Mouse (Mus musculus): ENCODE data around the gene Usp38.

DNA sequence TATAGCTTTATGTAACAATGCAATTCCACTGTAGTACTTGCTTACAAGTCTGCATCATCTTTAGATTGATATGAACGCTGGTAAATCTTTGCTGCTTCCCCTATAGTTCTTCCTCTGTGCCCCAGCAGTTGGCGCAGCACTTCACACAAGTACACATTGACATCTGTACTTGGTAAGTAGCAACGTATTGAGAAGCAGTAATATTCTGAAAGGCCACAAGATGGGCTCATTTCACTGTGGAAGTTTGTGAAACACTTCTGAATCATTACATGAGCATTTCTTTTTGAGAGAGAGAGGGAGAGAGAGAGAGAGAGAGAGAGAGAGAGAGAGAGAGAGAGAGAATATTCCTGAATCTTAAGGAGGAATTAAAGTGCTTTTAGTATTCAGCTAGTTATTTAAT lies 47.2 kb upstream of the Usp38 start:
- TF ChIP-seq EP300 (IDR thresholded peaks at IDR 0.05; ENCODE audit: insufficient read depth, low read depth, low read length), result no peak
- no peak for TF ChIP-seq CTCF (IDR thresholded peaks at IDR 0.05; ENCODE audit: low read depth, low read length)
- TF ChIP-seq POLR2A (IDR thresholded peaks at IDR 0.05; ENCODE audit: insufficient read depth, low read length), result no peak

Data from ES-Bruce4 (cell line).